Mouse (Mus musculus): ENCODE results near the gene Srrm4. TPM values are rescaled to one million over a fixed set of nuclear protein-coding genes. Genes with fewer than 3 reads are reported as not detected.

The Srrm4 gene
- total and polyA plus RNA-seq, 2 experiments from 2014 or later, result 8.0 to 15.4 TPM

GRCm38 (mm10) chr5:116570566-116570965, 21.1 kb downstream of the Srrm4 start:
- WGBS, result 50% methylated on average over 7 of the region's 7 CpGs
- no peak overlapping the region for H3K27ac ChIP-seq (ENCODE audit: low read depth, low read length)
- H3K36me3 ChIP-seq (ENCODE audit: insufficient read depth, low read length), result no peaks in the 10 kb centered on the region
- no peak overlapping the region for H3K4me3 ChIP-seq (ENCODE audit: low read depth, low read length)
- ATAC-seq (ENCODE audit: low FRiP score) (no peak), DNase-seq (ENCODE audit: low spot score) (no peak)
- TF ChIP-seq CTCF (IDR thresholded peaks at IDR 0.05), result no peak
- no peak overlapping the region for H3K9ac ChIP-seq (replicated peaks; ENCODE audit: low read length, poor library complexity, severe bottlenecking)
- H3K9me3 ChIP-seq (ENCODE audit: low read length), result no peaks in the 10 kb centered on the region
- no peak overlapping the region for H3K4me2 ChIP-seq (ENCODE audit: low read depth, low read length, poor library complexity, severe bottlenecking)
- peaks cover 5% of the 10 kb centered on the region; the same call in 1 of the 2 replicates for H3K4me1 ChIP-seq (ENCODE audit: insufficient read depth, low read length)
- H3K27me3 ChIP-seq (ENCODE audit: insufficient read depth, low read length), result no peaks in the 10 kb centered on the region

DNA sequence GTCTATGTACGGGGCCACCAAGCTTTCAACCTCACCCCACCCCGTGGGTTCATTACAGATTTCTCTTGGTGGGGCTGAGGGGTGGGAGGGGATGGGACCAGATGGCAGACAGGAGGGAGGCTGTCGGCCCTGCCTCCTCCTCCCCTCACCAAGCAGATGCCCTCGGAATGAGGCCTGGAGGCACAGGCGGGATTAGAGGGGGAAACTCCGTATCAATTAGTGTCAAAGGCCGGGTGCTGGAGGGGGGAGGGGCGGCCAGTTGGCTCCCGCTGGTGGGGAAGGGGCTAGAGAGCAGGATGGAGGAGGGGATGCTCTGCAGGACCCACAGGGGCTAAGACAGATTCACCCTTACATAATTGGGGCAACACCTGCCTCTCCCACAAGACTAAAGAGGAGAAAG, 22.0 kb downstream of the Srrm4 start:
- ATAC-seq (ENCODE audit: low FRiP score) (0 out of 2 replicates have a peak, but pooled peaks have one; percentile 31), DNase-seq (ENCODE audit: low spot score) (peak; percentile 70)
- peaks cover 5% of the 10 kb centered on the region; the same call in 1 of the 2 replicates for H3K4me1 ChIP-seq (ENCODE audit: insufficient read depth, low read length)
- H3K27ac ChIP-seq (ENCODE audit: low read depth, low read length), result 0 out of 2 replicates have a peak overlapping the region, but pooled peaks have one; percentile 26
- no peaks in the 10 kb centered on the region for H3K27me3 ChIP-seq (ENCODE audit: insufficient read depth, low read length)
- WGBS, result 5% methylated on average over 8 of the region's 9 CpGs
- no peak overlapping the region for H3K4me3 ChIP-seq (ENCODE audit: low read depth, low read length)
- no peaks in the 10 kb centered on the region for H3K9me3 ChIP-seq (ENCODE audit: low read length)
- H3K9ac ChIP-seq (replicated peaks; ENCODE audit: low read length, poor library complexity, severe bottlenecking), result peak overlapping the region; percentile 29; the same call in 1 of the 2 replicates
- H3K4me2 ChIP-seq (ENCODE audit: low read depth, low read length, poor library complexity, severe bottlenecking), result no peak overlapping the region
- no peak for TF ChIP-seq CTCF (IDR thresholded peaks at IDR 0.05)
- no peaks in the 10 kb centered on the region for H3K36me3 ChIP-seq (ENCODE audit: insufficient read depth, low read length)

- H3K36me3 ChIP-seq (ENCODE audit: insufficient read depth, low read length), result no peaks in the 10 kb centered on the region
- H3K27me3 ChIP-seq (ENCODE audit: insufficient read depth, low read length), result no peaks in the 10 kb centered on the region
- 98% methylated on average over 2 of the region's 2 CpGs for WGBS
- no peak overlapping the region for H3K27ac ChIP-seq (ENCODE audit: low read depth, low read length)
- no peak for TF ChIP-seq CTCF (IDR thresholded peaks at IDR 0.05)
- no peaks in the 10 kb centered on the region for H3K9me3 ChIP-seq (ENCODE audit: low read length)
- ATAC-seq (ENCODE audit: low FRiP score) (no peak), DNase-seq (ENCODE audit: low spot score) (no peak)
- H3K4me2 ChIP-seq (ENCODE audit: low read depth, low read length, poor library complexity, severe bottlenecking), result no peak overlapping the region
- peaks cover 5% of the 10 kb centered on the region; the same call in 1 of the 2 replicates for H3K4me1 ChIP-seq (ENCODE audit: insufficient read depth, low read length)
- no peak overlapping the region for H3K4me3 ChIP-seq (ENCODE audit: low read depth, low read length)
- no peak overlapping the region for H3K9ac ChIP-seq (replicated peaks; ENCODE audit: low read length, poor library complexity, severe bottlenecking)
Observed at GRCm38 (mm10) chr5:116568050-116568449, 23.6 kb downstream of the Srrm4 start.

DNA sequence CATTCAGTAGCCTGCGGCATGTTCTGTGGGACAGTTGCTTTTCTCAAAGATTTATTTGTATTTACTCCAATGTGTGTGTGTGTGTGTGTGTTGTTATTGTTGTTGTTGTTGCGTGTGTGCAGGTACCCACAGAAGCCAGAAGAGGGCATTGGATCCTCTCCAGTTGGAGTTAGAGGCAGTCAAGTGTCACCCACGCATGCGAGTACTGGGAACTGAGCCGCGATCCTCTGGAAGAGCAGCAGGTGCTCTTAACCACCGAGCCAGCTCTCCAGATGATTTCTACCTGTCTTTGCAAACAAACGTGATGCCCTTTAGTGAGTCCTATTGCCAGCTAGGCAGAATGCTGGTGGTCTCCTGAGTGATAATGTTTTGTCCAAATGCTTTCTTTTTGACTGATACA, 24.3 kb downstream of the Srrm4 start:
- no peaks in the 10 kb centered on the region for H3K9me3 ChIP-seq (ENCODE audit: low read length)
- DNase-seq (ENCODE audit: low spot score) (no peak), ATAC-seq (ENCODE audit: low FRiP score) (no peak)
- no peaks in the 10 kb centered on the region for H3K36me3 ChIP-seq (ENCODE audit: insufficient read depth, low read length)
- H3K27me3 ChIP-seq (ENCODE audit: insufficient read depth, low read length), result no peaks in the 10 kb centered on the region
- H3K27ac ChIP-seq (ENCODE audit: low read depth, low read length), result no peak overlapping the region
- H3K4me1 ChIP-seq (ENCODE audit: insufficient read depth, low read length), result peaks cover 5% of the 10 kb centered on the region; the same call in 1 of the 2 replicates
- 94% methylated on average over 8 of the region's 8 CpGs for WGBS
- TF ChIP-seq CTCF (IDR thresholded peaks at IDR 0.05), result no peak
- H3K4me3 ChIP-seq (ENCODE audit: low read depth, low read length), result no peak overlapping the region
- H3K4me2 ChIP-seq (ENCODE audit: low read depth, low read length, poor library complexity, severe bottlenecking), result no peak overlapping the region
- no peak overlapping the region for H3K9ac ChIP-seq (replicated peaks; ENCODE audit: low read length, poor library complexity, severe bottlenecking)

GRCm38 (mm10) chr5:116566385-116567045, 25.1 kb downstream of the Srrm4 start:
- Histone ChIP-seq H3K9ac (replicated peaks; ENCODE audit: low read length, poor library complexity, severe bottlenecking) (no peak overlapping the region), H3K4me1 (ENCODE audit: insufficient read depth, low read length) (peaks cover 5% of the 10 kb centered on the region; the same call in 1 of the 2 replicates), H3K36me3 (ENCODE audit: insufficient read depth, low read length) (no peaks in the 10 kb centered on the region), H3K4me2 (ENCODE audit: low read depth, low read length, poor library complexity, severe bottlenecking) (no peak overlapping the region), H3K27me3 (ENCODE audit: insufficient read depth, low read length) (no peaks in the 10 kb centered on the region), H3K27ac (ENCODE audit: low read depth, low read length) (no peak overlapping the region), H3K4me3 (ENCODE audit: low read depth, low read length) (no peak overlapping the region), H3K9me3 (ENCODE audit: low read length) (no peaks in the 10 kb centered on the region)
- DNase-seq (ENCODE audit: low spot score), result no peak
- 50% methylated on average over 14 of the region's 14 CpGs for WGBS
- no peak for TF ChIP-seq CTCF (IDR thresholded peaks at IDR 0.05)
- ATAC-seq (ENCODE audit: low FRiP score), result no peak

- peaks cover 5% of the 10 kb centered on the region; the same call in 1 of the 2 replicates for H3K4me1 ChIP-seq (ENCODE audit: insufficient read depth, low read length)
- no peak for TF ChIP-seq CTCF (IDR thresholded peaks at IDR 0.05)
- no peak for ATAC-seq (ENCODE audit: low FRiP score)
- no peaks in the 10 kb centered on the region for H3K9me3 ChIP-seq (ENCODE audit: low read length)
- no peaks in the 10 kb centered on the region for H3K27me3 ChIP-seq (ENCODE audit: insufficient read depth, low read length)
- 67% methylated on average over 9 of the region's 9 CpGs for WGBS
- H3K4me2 ChIP-seq (ENCODE audit: low read depth, low read length, poor library complexity, severe bottlenecking), result no peak overlapping the region
- no peak overlapping the region for H3K9ac ChIP-seq (replicated peaks; ENCODE audit: low read length, poor library complexity, severe bottlenecking)
- H3K27ac ChIP-seq (ENCODE audit: low read depth, low read length), result no peak overlapping the region
- no peaks in the 10 kb centered on the region for H3K36me3 ChIP-seq (ENCODE audit: insufficient read depth, low read length)
- H3K4me3 ChIP-seq (ENCODE audit: low read depth, low read length), result no peak overlapping the region
- DNase-seq (ENCODE audit: low spot score), result no peak
Observed at GRCm38 (mm10) chr5:116565573-116565972, 26.0 kb downstream of the Srrm4 start.

Data from midbrain, postnatal 0 days (tissue).